Mouse (Mus musculus): ENCODE measurements around the gene Gpx4. TPM values are rescaled to one million over a fixed set of nuclear protein-coding genes. Genes with fewer than 3 reads are reported as not detected.

The Gpx4 gene
- polyA plus RNA-seq, 1 experiment from 2014 or later = 472 TPM

- no peak overlapping the region for H3K4me3 ChIP-seq
- no peak for ATAC-seq (replicated peaks)
- no peaks in the 10 kb centered on the region for H3K9me3 ChIP-seq
- H3K36me3 ChIP-seq = no peaks in the 10 kb centered on the region
- no peak overlapping the region for H3K9ac ChIP-seq (replicated peaks)
- peaks cover 65% of the 10 kb centered on the region for H3K27me3 ChIP-seq
- H3K4me1 ChIP-seq = no peaks in the 10 kb centered on the region
- H3K27ac ChIP-seq (replicated peaks) = no peak overlapping the region
- 88% methylated on average over 10 of the region's 10 CpGs for WGBS
- no peak overlapping the region for H3K4me2 ChIP-seq (replicated peaks)
Observed at GRCm38 (mm10) chr10:80016931-80017330, 30.0 kb upstream of the Gpx4 start.

- H3K9me3 ChIP-seq = no peaks in the 10 kb centered on the region
- no peak overlapping the region for H3K9ac ChIP-seq (replicated peaks)
- H3K27ac ChIP-seq (replicated peaks) = no peak overlapping the region
- no peak overlapping the region for H3K4me3 ChIP-seq
- no peaks in the 10 kb centered on the region for H3K4me1 ChIP-seq
- H3K36me3 ChIP-seq = no peaks in the 10 kb centered on the region
- WGBS = 87% methylated on average over 3 of the region's 3 CpGs
- ATAC-seq (replicated peaks) = no peak
- peaks cover 62% of the 10 kb centered on the region for H3K27me3 ChIP-seq
- no peak overlapping the region for H3K4me2 ChIP-seq (replicated peaks)
Observed at GRCm38 (mm10) chr10:80017361-80017760, 29.6 kb upstream of the Gpx4 start.

GRCm38 (mm10) chr10:80017771-80018170 is 29.2 kb upstream of the Gpx4 start:
- H3K27me3 ChIP-seq = peaks cover 59% of the 10 kb centered on the region
- no peak overlapping the region for H3K9ac ChIP-seq (replicated peaks)
- H3K4me1 ChIP-seq = no peaks in the 10 kb centered on the region
- H3K4me3 ChIP-seq = no peak overlapping the region
- H3K36me3 ChIP-seq = no peaks in the 10 kb centered on the region
- no peak overlapping the region for H3K4me2 ChIP-seq (replicated peaks)
- WGBS = 83% methylated on average over 14 of the region's 14 CpGs
- H3K27ac ChIP-seq (replicated peaks) = no peak overlapping the region
- ATAC-seq (replicated peaks) = no peak
- no peaks in the 10 kb centered on the region for H3K9me3 ChIP-seq

GRCm38 (mm10) chr10:80018739-80019297 is 28.1 kb upstream of the Gpx4 start:
- Histone ChIP-seq H3K9me3 (no peaks in the 10 kb centered on the region), H3K4me1 (no peaks in the 10 kb centered on the region), H3K36me3 (no peaks in the 10 kb centered on the region), H3K4me2 (replicated peaks) (no peak overlapping the region), H3K4me3 (no peak overlapping the region), H3K27me3 (peaks cover 48% of the 10 kb centered on the region), H3K27ac (replicated peaks) (no peak overlapping the region), H3K9ac (replicated peaks) (no peak overlapping the region)
- no peak for ATAC-seq (replicated peaks)
- 8% methylated on average over 14 of the region's 15 CpGs for WGBS

- 0 out of 2 replicates have a peak, but pooled peaks have one; percentile 26 for ATAC-seq (replicated peaks)
- H3K9ac ChIP-seq (replicated peaks) = 0 out of 2 replicates have a peak overlapping the region, but pooled peaks have one; percentile 15
- H3K27me3 ChIP-seq = peaks cover 41% of the 10 kb centered on the region
- H3K4me3 ChIP-seq = no peak overlapping the region
- no peaks in the 10 kb centered on the region for H3K4me1 ChIP-seq
- 0 out of 2 replicates have a peak overlapping the region, but pooled peaks have one; percentile 5 for H3K4me2 ChIP-seq (replicated peaks)
- H3K36me3 ChIP-seq = no peaks in the 10 kb centered on the region
- no peaks in the 10 kb centered on the region for H3K9me3 ChIP-seq
- WGBS = 6% methylated on average over 20 of the region's 20 CpGs
- no peak overlapping the region for H3K27ac ChIP-seq (replicated peaks)
Observed at GRCm38 (mm10) chr10:80019471-80020131, 27.4 kb upstream of the Gpx4 start.

GRCm38 (mm10) chr10:80020191-80020590 is 26.8 kb upstream of the Gpx4 start:
- no peak overlapping the region for H3K4me3 ChIP-seq
- H3K9me3 ChIP-seq = no peaks in the 10 kb centered on the region
- H3K4me1 ChIP-seq = no peaks in the 10 kb centered on the region
- H3K36me3 ChIP-seq = no peaks in the 10 kb centered on the region
- H3K9ac ChIP-seq (replicated peaks) = no peak overlapping the region
- peaks cover 35% of the 10 kb centered on the region; the same call in 1 of the 2 replicates for H3K27me3 ChIP-seq
- H3K27ac ChIP-seq (replicated peaks) = no peak overlapping the region
- WGBS = 19% methylated on average over 11 of the region's 11 CpGs
- no peak overlapping the region for H3K4me2 ChIP-seq (replicated peaks)
- no peak for ATAC-seq (replicated peaks)

- Histone ChIP-seq H3K4me3 (no peak overlapping the region), H3K9me3 (no peaks in the 10 kb centered on the region), H3K9ac (replicated peaks) (no peak overlapping the region), H3K4me1 (no peaks in the 10 kb centered on the region), H3K36me3 (no peaks in the 10 kb centered on the region), H3K4me2 (replicated peaks) (no peak overlapping the region), H3K27me3 (peaks cover 30% of the 10 kb centered on the region; the same call in 1 of the 2 replicates), H3K27ac (replicated peaks) (no peak overlapping the region)
- 81% methylated on average over 18 of the region's 18 CpGs for WGBS
- no peak for ATAC-seq (replicated peaks)
Observed at GRCm38 (mm10) chr10:80020603-80021319, 26.2 kb upstream of the Gpx4 start.

GRCm38 (mm10) chr10:80021320-80021641 is 25.7 kb upstream of the Gpx4 start:
- Histone ChIP-seq H3K9me3 (no peaks in the 10 kb centered on the region), H3K4me3 (no peak overlapping the region), H3K4me1 (no peaks in the 10 kb centered on the region), H3K4me2 (replicated peaks) (no peak overlapping the region), H3K9ac (replicated peaks) (no peak overlapping the region), H3K36me3 (no peaks in the 10 kb centered on the region), H3K27ac (replicated peaks) (no peak overlapping the region), H3K27me3 (peaks cover 26% of the 10 kb centered on the region; the same call in 1 of the 2 replicates)
- ATAC-seq (replicated peaks) = no peak
- 95% methylated on average over 13 of the region's 13 CpGs for WGBS

GRCm38 (mm10) chr10:80022164-80022563 is 24.8 kb upstream of the Gpx4 start:
- Histone ChIP-seq H3K9me3 (no peaks in the 10 kb centered on the region), H3K36me3 (no peaks in the 10 kb centered on the region), H3K4me1 (no peaks in the 10 kb centered on the region), H3K27me3 (peaks cover 23% of the 10 kb centered on the region; the same call in 1 of the 2 replicates), H3K4me3 (no peak overlapping the region), H3K27ac (replicated peaks) (no peak overlapping the region), H3K9ac (replicated peaks) (no peak overlapping the region), H3K4me2 (replicated peaks) (no peak overlapping the region)
- WGBS = 85% methylated on average over 12 of the region's 12 CpGs
- no peak for ATAC-seq (replicated peaks)

GRCm38 (mm10) chr10:80022806-80023205 is 24.2 kb upstream of the Gpx4 start:
- WGBS = 91% methylated on average over 8 of the region's 8 CpGs
- H3K4me2 ChIP-seq (replicated peaks) = no peak overlapping the region
- H3K4me3 ChIP-seq = no peak overlapping the region
- H3K4me1 ChIP-seq = no peaks in the 10 kb centered on the region
- no peak for ATAC-seq (replicated peaks)
- H3K27ac ChIP-seq (replicated peaks) = no peak overlapping the region
- H3K9ac ChIP-seq (replicated peaks) = no peak overlapping the region
- no peaks in the 10 kb centered on the region for H3K36me3 ChIP-seq
- H3K9me3 ChIP-seq = no peaks in the 10 kb centered on the region
- peaks cover 18% of the 10 kb centered on the region; the same call in 1 of the 2 replicates for H3K27me3 ChIP-seq

- Histone ChIP-seq H3K9ac (replicated peaks) (no peak overlapping the region), H3K27me3 (peaks cover 15% of the 10 kb centered on the region; the same call in 1 of the 2 replicates), H3K27ac (replicated peaks) (no peak overlapping the region), H3K4me3 (no peak overlapping the region), H3K4me2 (replicated peaks) (no peak overlapping the region), H3K9me3 (no peaks in the 10 kb centered on the region), H3K4me1 (no peaks in the 10 kb centered on the region), H3K36me3 (no peaks in the 10 kb centered on the region)
- ATAC-seq (replicated peaks) = no peak
- WGBS = 86% methylated on average over 5 of the region's 5 CpGs
Observed at GRCm38 (mm10) chr10:80023758-80024157, 23.2 kb upstream of the Gpx4 start.

GRCm38 (mm10) chr10:80024229-80025043 is 22.5 kb upstream of the Gpx4 start:
- Histone ChIP-seq H3K27me3 (peaks cover 9% of the 10 kb centered on the region; the same call in 1 of the 2 replicates), H3K36me3 (no peaks in the 10 kb centered on the region), H3K4me1 (no peaks in the 10 kb centered on the region), H3K9me3 (no peaks in the 10 kb centered on the region), H3K4me3 (no peak overlapping the region), H3K27ac (replicated peaks) (no peak overlapping the region), H3K4me2 (replicated peaks) (no peak overlapping the region), H3K9ac (replicated peaks) (no peak overlapping the region)
- ATAC-seq (replicated peaks) = no peak
- WGBS = 79% methylated on average over 15 of the region's 15 CpGs
